Mouse (Mus musculus): ENCODE data around the gene Zfand6. TPM values are rescaled to one million over a fixed set of nuclear protein-coding genes. Genes with fewer than 3 reads are reported as not detected.

Gene Zfand6
- polyA plus RNA-seq, 1 experiment, result 195 TPM

DNA sequence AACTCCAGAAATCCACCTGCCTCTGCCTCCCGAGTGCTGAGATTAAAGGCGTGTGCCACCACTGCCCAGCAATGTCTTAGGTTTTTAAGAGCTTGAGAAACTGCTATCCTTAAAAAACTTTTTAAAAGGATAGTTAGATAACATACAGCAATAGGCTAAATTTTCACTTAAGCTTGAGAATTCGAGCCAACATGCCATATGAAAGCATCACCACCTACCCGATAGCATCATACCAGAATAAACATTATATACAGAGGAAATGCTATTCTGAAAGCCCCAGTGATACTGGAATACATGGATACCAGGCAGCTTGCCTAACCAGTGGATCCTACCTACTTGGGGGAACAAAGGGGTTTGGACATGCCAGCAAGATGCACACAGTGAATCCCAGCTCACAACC, 66.0 kb downstream of the Zfand6 start:
- Histone ChIP-seq H3K27ac (ENCODE audit: insufficient read depth, low read depth, low read length) (no peak overlapping the region), H3K4me3 (ENCODE audit: insufficient read depth, low read length) (no peak overlapping the region), H3K4me1 (ENCODE audit: control insufficient read depth, insufficient read depth, low read length) (no peaks in the 10 kb centered on the region)
- no peak for TF ChIP-seq CTCF (IDR thresholded peaks at IDR 0.05; ENCODE audit: low read depth, low read length)
- no peak for TF ChIP-seq POLR2A (IDR thresholded peaks at IDR 0.05; ENCODE audit: borderline replicate concordance, low read depth, low read length)

- Histone ChIP-seq H3K27ac (ENCODE audit: insufficient read depth, low read depth, low read length) (no peak overlapping the region), H3K4me3 (ENCODE audit: insufficient read depth, low read length) (no peak overlapping the region), H3K4me1 (ENCODE audit: control insufficient read depth, insufficient read depth, low read length) (peaks cover 3% of the 10 kb centered on the region)
- no peak for TF ChIP-seq CTCF (IDR thresholded peaks at IDR 0.05; ENCODE audit: low read depth, low read length)
- no peak for TF ChIP-seq POLR2A (IDR thresholded peaks at IDR 0.05; ENCODE audit: borderline replicate concordance, low read depth, low read length)
These were observed 68.8 kb downstream of the Zfand6 start for GRCm38 (mm10) chr7:84620956-84621355.

DNA sequence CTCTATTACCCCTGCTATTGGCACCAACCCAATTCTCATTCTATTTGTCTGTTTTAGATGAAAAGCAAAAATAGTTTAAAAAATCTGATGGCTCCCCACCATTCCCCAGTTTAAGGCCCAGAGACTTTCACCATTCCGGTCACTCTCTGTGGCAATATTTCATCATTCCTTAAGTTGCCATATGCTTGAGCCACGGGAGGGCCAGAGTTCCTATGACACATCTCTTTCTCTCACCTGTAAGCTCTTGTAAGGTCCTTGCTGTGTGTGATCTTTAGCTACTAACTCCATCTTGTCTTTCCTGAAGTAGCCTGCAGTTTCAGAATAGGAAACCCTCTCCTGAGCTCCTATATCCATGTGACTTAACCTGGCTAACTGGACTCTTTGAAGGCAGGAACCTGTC, 70.8 kb downstream of the Zfand6 start:
- H3K4me1 ChIP-seq (ENCODE audit: control insufficient read depth, insufficient read depth, low read length), result peaks cover 6% of the 10 kb centered on the region
- no peak for TF ChIP-seq POLR2A (IDR thresholded peaks at IDR 0.05; ENCODE audit: borderline replicate concordance, low read depth, low read length)
- TF ChIP-seq CTCF (IDR thresholded peaks at IDR 0.05; ENCODE audit: low read depth, low read length), result no peak

GRCm38 (mm10) chr7:84612445-84612844, 77.3 kb downstream of the Zfand6 start:
- Histone ChIP-seq H3K4me1 (ENCODE audit: control insufficient read depth, insufficient read depth, low read length) (peaks cover 17% of the 10 kb centered on the region), H3K4me3 (ENCODE audit: insufficient read depth, low read length) (no peak overlapping the region), H3K27ac (ENCODE audit: insufficient read depth, low read depth, low read length) (peak overlapping the region; percentile 26; the same call in 1 of the 2 replicates)
- no peak for TF ChIP-seq CTCF (IDR thresholded peaks at IDR 0.05; ENCODE audit: low read depth, low read length)
- no peak for TF ChIP-seq POLR2A (IDR thresholded peaks at IDR 0.05; ENCODE audit: borderline replicate concordance, low read depth, low read length)

More for the DNA sequence above, 70.8 kb downstream of the Zfand6 start:
- H3K27ac ChIP-seq (ENCODE audit: insufficient read depth, low read depth, low read length), result no peak overlapping the region
- H3K4me3 ChIP-seq (ENCODE audit: insufficient read depth, low read length), result no peak overlapping the region

DNA sequence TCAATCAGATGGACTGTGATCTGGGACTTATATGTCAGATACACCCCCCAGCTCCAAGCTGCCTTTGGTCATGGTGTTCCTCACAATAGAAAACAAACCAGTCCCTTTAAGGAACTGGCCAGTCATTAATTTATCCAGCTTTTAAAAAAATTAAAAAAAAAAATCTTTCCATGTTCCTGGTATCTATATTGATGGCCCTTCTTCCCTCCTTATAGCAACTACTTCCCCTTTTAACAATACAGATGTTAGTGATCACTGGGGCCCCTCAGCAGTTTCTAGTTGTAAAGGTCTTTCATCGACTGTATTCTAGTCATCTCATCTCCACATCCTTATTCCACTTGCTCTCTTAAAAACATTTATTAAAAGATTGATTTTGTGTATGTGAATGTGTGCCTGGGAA, 78.2 kb downstream of the Zfand6 start:
- H3K4me1 ChIP-seq (ENCODE audit: control insufficient read depth, insufficient read depth, low read length), result peaks cover 17% of the 10 kb centered on the region
- no peak overlapping the region for H3K4me3 ChIP-seq (ENCODE audit: insufficient read depth, low read length)
- peak overlapping the region; percentile 62 for H3K27ac ChIP-seq (ENCODE audit: insufficient read depth, low read depth, low read length)
- no peak for TF ChIP-seq POLR2A (IDR thresholded peaks at IDR 0.05; ENCODE audit: borderline replicate concordance, low read depth, low read length)
- no peak for TF ChIP-seq CTCF (IDR thresholded peaks at IDR 0.05; ENCODE audit: low read depth, low read length)

- Histone ChIP-seq H3K27ac (ENCODE audit: insufficient read depth, low read depth, low read length) (no peak within 1 kb of the TSS), H3K4me3 (ENCODE audit: insufficient read depth, low read length) (peak within 1 kb of the TSS; percentile 60), H3K4me1 (ENCODE audit: control insufficient read depth, insufficient read depth, low read length) (peaks cover 10% of the 10 kb centered on the region)
- TF ChIP-seq CTCF (IDR thresholded peaks at IDR 0.05; ENCODE audit: low read depth, low read length) (no peak), POLR2A (IDR thresholded peaks at IDR 0.05; ENCODE audit: borderline replicate concordance, low read depth, low read length) (no peak)
These were observed 83.4 kb downstream of the Zfand6 start, which contains the start of gene Fah for GRCm38 (mm10) chr7:84606293-84606749. Gene Fah (minus strand): TSS chr7:84606722.

DNA sequence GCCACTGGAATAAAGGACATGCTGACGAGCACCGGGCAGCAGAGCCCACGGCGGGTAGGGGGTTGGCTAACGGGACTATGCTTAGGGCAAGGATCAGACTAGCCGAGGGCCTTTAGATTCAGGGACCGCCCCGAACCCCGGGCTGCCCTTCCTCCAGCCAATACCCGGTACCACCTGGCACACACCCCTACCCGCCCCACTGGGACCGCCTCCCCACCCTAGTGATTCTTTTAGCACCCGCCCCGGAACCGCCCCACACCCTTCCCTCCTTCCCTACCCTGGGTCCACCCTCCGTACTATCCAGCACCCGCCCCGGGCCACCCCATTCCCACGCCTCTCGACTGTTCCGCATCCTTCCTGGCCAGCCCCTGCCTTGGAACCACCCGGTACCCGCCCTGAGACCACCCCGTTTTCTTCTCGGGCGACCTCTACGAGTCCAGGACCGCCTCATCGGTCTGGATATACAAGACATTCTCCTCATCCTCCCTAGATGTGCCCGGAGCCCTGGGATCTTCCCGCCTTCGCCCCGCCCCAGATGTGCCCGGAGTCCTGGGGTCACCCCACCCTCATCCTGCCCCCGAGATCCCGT, 84.0 kb downstream of the Zfand6 start:
- H3K27ac ChIP-seq (ENCODE audit: insufficient read depth, low read depth, low read length), result no peak overlapping the region
- H3K4me1 ChIP-seq (ENCODE audit: control insufficient read depth, insufficient read depth, low read length), result peaks cover 7% of the 10 kb centered on the region; the same call in 1 of the 2 replicates
- TF ChIP-seq POLR2A (IDR thresholded peaks at IDR 0.05; ENCODE audit: borderline replicate concordance, low read depth, low read length) (no peak), CTCF (IDR thresholded peaks at IDR 0.05; ENCODE audit: low read depth, low read length) (no peak)
- peak overlapping the region; percentile 60 for H3K4me3 ChIP-seq (ENCODE audit: insufficient read depth, low read length)

GRCm38 (mm10) chr7:84605033-84605687, 84.6 kb downstream of the Zfand6 start:
- peaks cover 7% of the 10 kb centered on the region; the same call in 1 of the 2 replicates for H3K4me1 ChIP-seq (ENCODE audit: control insufficient read depth, insufficient read depth, low read length)
- TF ChIP-seq CTCF (IDR thresholded peaks at IDR 0.05; ENCODE audit: low read depth, low read length) (no peak), POLR2A (IDR thresholded peaks at IDR 0.05; ENCODE audit: borderline replicate concordance, low read depth, low read length) (no peak)
- peak overlapping the region; percentile 60 for H3K4me3 ChIP-seq (ENCODE audit: insufficient read depth, low read length)
- H3K27ac ChIP-seq (ENCODE audit: insufficient read depth, low read depth, low read length), result no peak overlapping the region

DNA sequence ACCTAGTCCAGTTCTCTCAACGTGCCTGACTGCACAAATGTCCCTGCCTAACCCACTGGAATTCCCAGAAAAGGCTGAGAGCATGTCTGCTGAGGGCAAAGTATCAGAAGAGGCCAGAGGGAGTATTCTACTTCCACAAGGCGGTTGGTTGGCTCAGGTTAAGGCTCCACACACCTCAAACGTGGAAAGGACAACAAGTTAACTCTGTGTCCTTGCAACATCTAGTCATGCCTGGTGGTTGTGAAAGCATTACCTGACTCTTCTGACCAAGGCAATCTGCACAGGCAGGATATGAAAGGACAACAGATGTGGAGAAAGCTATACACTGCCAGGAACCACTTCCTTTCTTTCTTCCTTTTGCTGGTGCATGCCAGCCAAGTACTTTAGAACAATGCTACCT, 85.3 kb downstream of the Zfand6 start:
- H3K27ac ChIP-seq (ENCODE audit: insufficient read depth, low read depth, low read length), result no peak overlapping the region
- H3K4me3 ChIP-seq (ENCODE audit: insufficient read depth, low read length), result no peak overlapping the region
- H3K4me1 ChIP-seq (ENCODE audit: control insufficient read depth, insufficient read depth, low read length), result peaks cover 7% of the 10 kb centered on the region; the same call in 1 of the 2 replicates
- TF ChIP-seq CTCF (IDR thresholded peaks at IDR 0.05; ENCODE audit: low read depth, low read length) (no peak), POLR2A (IDR thresholded peaks at IDR 0.05; ENCODE audit: borderline replicate concordance, low read depth, low read length) (no peak)

GRCm38 (mm10) chr7:84601331-84601730, 88.4 kb downstream of the Zfand6 start:
- Histone ChIP-seq H3K4me3 (ENCODE audit: insufficient read depth, low read length) (no peak overlapping the region), H3K4me1 (ENCODE audit: control insufficient read depth, insufficient read depth, low read length) (peaks cover 9% of the 10 kb centered on the region; the same call in 1 of the 2 replicates), H3K27ac (ENCODE audit: insufficient read depth, low read depth, low read length) (no peak overlapping the region)
- no peak for TF ChIP-seq CTCF (IDR thresholded peaks at IDR 0.05; ENCODE audit: low read depth, low read length)
- TF ChIP-seq POLR2A (IDR thresholded peaks at IDR 0.05; ENCODE audit: borderline replicate concordance, low read depth, low read length), result no peak

Data from bone marrow macrophage, adult 2 months (primary cell).